Mouse (Mus musculus) heart, postnatal 36 days (tissue): ENCODE data around the gene Lilra5. TPM values are rescaled to one million over a fixed set of nuclear protein-coding genes. Genes with fewer than 3 reads are reported as not detected.
A peak's percentile ranks its signal among the peaks of the same experiment; 100 is the strongest.
"Not testable (repeated sequence)": the region's sequence is repeated elsewhere in the genome, so short reads cannot be mapped to it uniquely, and the experiment has no call there.

Experiments used
- DNase-seq, 2 experiments: peaks; one replicate each; pipeline ENCODE4 v3.0.0; 2021 to 2022
- intact Hi-C: fragments of 180-260 bp; cut with DNase I; formaldehyde crosslinking; loops from one replicate; pipeline ENCODE4 v1.15.1; 2025
- total RNA-seq, 2 experiments: library from RNA; stranded (reverse); gene quantifications; 2 replicates each; pipeline ENCODE4 v1.2.3; 2021

The Lilra5 gene
- 1 to 10 TPM in 1 of 2 experiments, under 1 TPM in 1; 0.80 to 1.0 TPM for total RNA-seq

- no peak for DNase-seq
- intact Hi-C loops = no loop called here
These were observed at the start of gene Lilra5 for GRCm38 (mm10) chr7:4237454-4237853. Gene Lilra5 (plus strand): TSS chr7:4237754.

GRCm38 (mm10) chr7:4207126-4207525 is 30.4 kb upstream of the Lilra5 start:
- intact Hi-C loops = no loop called here
- no peak for DNase-seq

- intact Hi-C loops = no loop called here
- no peak for DNase-seq
These were observed 28.9 kb upstream of the Lilra5 start for GRCm38 (mm10) chr7:4208626-4209025.

- DNase-seq, intact Hi-C loops: not testable (repeated sequence)
These were observed 24.1 kb upstream of the Lilra5 start for GRCm38 (mm10) chr7:4213436-4213835.

GRCm38 (mm10) chr7:4215396-4215795 is 22.2 kb upstream of the Lilra5 start:
- intact Hi-C loops = no loop called here
- DNase-seq = no peak

- DNase-seq = no peak
- intact Hi-C loops = no loop called here
These were observed 21.7 kb upstream of the Lilra5 start for GRCm38 (mm10) chr7:4215805-4216204.

GRCm38 (mm10) chr7:4235536-4235935 is 2.0 kb upstream of the Lilra5 start:
- no peak for DNase-seq
- intact Hi-C loops = no loop called here

GRCm38 (mm10) chr7:4239038-4239721 is 1.6 kb downstream of the Lilra5 start:
- intact Hi-C loops = no loop called here
- peak; percentile 16 to 37 for DNase-seq

GRCm38 (mm10) chr7:4251211-4251610 is 13.7 kb downstream of the Lilra5 start:
- intact Hi-C loops, DNase-seq: not testable (repeated sequence)

- DNase-seq, intact Hi-C loops: not testable (repeated sequence)
These were observed 18.5 kb downstream of the Lilra5 start for GRCm38 (mm10) chr7:4256060-4256459.

- not testable (repeated sequence) for DNase-seq
- intact Hi-C loops = loop anchor here (10.0 kb wide), 1 partner anchor 494 kb away; the partner anchor contains the start of gene Cox6b2
These were observed 23.0 kb downstream of the Lilra5 start for GRCm38 (mm10) chr7:4260521-4260920.

- DNase-seq, intact Hi-C loops: not testable (repeated sequence)
These were observed 34.6 kb downstream of the Lilra5 start for GRCm38 (mm10) chr7:4272106-4272505.

- intact Hi-C loops = not testable (repeated sequence)
- DNase-seq = peak in 1 of 2 experiments; percentile 6
These were observed 36.3 kb downstream of the Lilra5 start for GRCm38 (mm10) chr7:4273874-4274273.

GRCm38 (mm10) chr7:4275500-4275899 is 37.9 kb downstream of the Lilra5 start:
- intact Hi-C loops, DNase-seq: not testable (repeated sequence)

- DNase-seq = no peak
- intact Hi-C loops = no loop called here
These were observed 55.1 kb downstream of the Lilra5 start for GRCm38 (mm10) chr7:4292638-4293037.

Other genes starting within 250 kb of the Lilra5 start
- gene Lair1, start 174.6 kb upstream of the Lilra5 start, total RNA-seq = 1 to 10 TPM; 1.8 to 3.0 TPM
- gene Ttyh1, start 118.3 kb upstream of the Lilra5 start, total RNA-seq = 1 to 10 TPM in 1 of 2 experiments, under 1 TPM in 1; 0.89 to 2.6 TPM
- gene Leng8, start 100.7 kb upstream of the Lilra5 start, total RNA-seq = 10 to 100 TPM; 30.4 to 45.7 TPM
- 1 to 10 TPM; 2.4 to 3.6 TPM for gene Leng9, start 87.4 kb upstream of the Lilra5 start, total RNA-seq
- 1 to 10 TPM; 4.6 to 6.2 TPM for gene Cdc42ep5, start 72.9 kb upstream of the Lilra5 start, total RNA-seq
- gene Ncr1, start 100.0 kb downstream of the Lilra5 start, total RNA-seq = not detected
- under 1 TPM; 0.36 to 0.60 TPM for gene Gp6, start 160.0 kb downstream of the Lilra5 start, total RNA-seq
- 10 to 100 TPM; 24.6 to 31.3 TPM for gene Rdh13, start 207.9 kb downstream of the Lilra5 start, total RNA-seq
- gene Eps8l1, start 222.9 kb downstream of the Lilra5 start, total RNA-seq = 1 to 10 TPM; 1.5 to 3.5 TPM